Mouse (Mus musculus): ENCODE data around the gene Dmrt1. TPM values are rescaled to one million over a fixed set of nuclear protein-coding genes. Genes with fewer than 3 reads are reported as not detected.

The Dmrt1 gene
- not detected in 2 replicates for polyA plus RNA-seq (2021; fragmentation: Nextera tagmentation)
- long read RNA-seq, experiment 1: 0 reads
- long read RNA-seq, experiment 2: 0 reads

GRCm38 (mm10) chr19:25505360-25506196 lies at the start of gene Dmrt1:
Dmrt1 (plus strand) TSS chr19:25505618.

GRCm38 (mm10) chr19:25610015-25610410 lies 104.6 kb downstream of the Dmrt1 start, which contains the start of gene Dmrt3:
Dmrt3 (plus strand) TSS chr19:25610301.

Other genes with a start within 250 kb of the Dmrt1 start
- 0.05 TPM in 1 of 2 replicates, not detected in the other for gene Dmrt3, start 104.7 kb downstream of the Dmrt1 start, polyA plus RNA-seq (2021; fragmentation: Nextera tagmentation)
- gene Dmrt2, start 166.8 kb downstream of the Dmrt1 start, polyA plus RNA-seq (2021; fragmentation: Nextera tagmentation): 0.38 and 0.92 TPM in 2 replicates

Data from left cerebral cortex, adult 6 months (tissue).